Mouse (Mus musculus) liver, postnatal 0 days (tissue): ENCODE results near the gene 1700020L24Rik. TPM values are rescaled to one million over a fixed set of nuclear protein-coding genes. Genes with fewer than 3 reads are reported as not detected.

Experiments
- ATAC-seq: fragments of 200-750 bp; cut with Nextera tagmentation; 2 replicates; pipeline ENCODE4 v1.8.0; 2017; ENCODE audit warnings: mild to moderate bottlenecking, moderate library complexity
- DNase-seq: peaks from one replicate; pipeline ENCODE4 v3.0.0-alpha.2; 2016
- H3K27ac ChIP-seq: fragments of 300-500 bp; sonication (generic); 2 replicates; pipeline ENCODE4 v1.5.1; 2014; ENCODE audit warnings: antibody characterized with exemption, moderate library complexity, mild to moderate bottlenecking, low read depth
- H3K27me3 ChIP-seq: fragments of 300-500 bp; sonication (generic); 2 replicates; pipeline ENCODE4 v1.6.1; 2014; ENCODE audit warnings: low read length, control low read depth, mixed read lengths; ENCODE audit not compliant: insufficient read depth
- H3K36me3 ChIP-seq: fragments of 300-500 bp; sonication (generic); replicated peaks from 2 replicates; pipeline ENCODE4 v1.6.1; 2014; ENCODE audit warnings: mild to moderate bottlenecking, control low read depth, low read length, moderate library complexity, mixed read lengths; ENCODE audit not compliant: insufficient read depth
- H3K4me1 ChIP-seq: fragments of 300-500 bp; sonication (generic); 2 replicates; pipeline ENCODE4 v1.6.1; 2014; ENCODE audit warnings: antibody characterized with exemption, mild to moderate bottlenecking, control low read depth; ENCODE audit not compliant: insufficient read depth
- H3K4me2 ChIP-seq: fragments of 300-500 bp; sonication (generic); 2 replicates; pipeline ENCODE4 v1.6.1; 2014; ENCODE audit warnings: low read depth, mild to moderate bottlenecking, low read length, moderate library complexity, mixed read lengths
- H3K4me3 ChIP-seq: fragments of 300-500 bp; sonication (generic); 2 replicates; pipeline ENCODE4 v1.5.1; 2014; ENCODE audit warnings: low read depth, low read length
- H3K9ac ChIP-seq: fragments of 300-500 bp; sonication (generic); replicated peaks from 2 replicates; pipeline ENCODE4 v1.6.1; 2014; ENCODE audit warnings: mild to moderate bottlenecking, moderate library complexity
- H3K9me3 ChIP-seq: fragments of 300-500 bp; sonication (generic); 2 replicates; pipeline ENCODE4 v1.6.1; 2016; ENCODE audit warnings: mild to moderate bottlenecking, control low read depth, low read length, mixed read lengths
- CTCF ChIP-seq: sonication (generic); IDR thresholded peaks from 2 replicates; pipeline ENCODE4 v1.5.1; 2016; ENCODE audit warnings: antibody characterized with exemption, low read depth
- EP300 ChIP-seq: IDR thresholded peaks from 2 replicates; pipeline ENCODE4 v1.6.1; 2016; ENCODE audit warnings: antibody characterized with exemption, low read depth, mild to moderate bottlenecking
- WGBS: fragments of 180-500 bp; shearing (Covaris S2); extraction: QIAGEN DNeasy Blood & Tissue Kit; methylation state at CpG from one replicate; pipeline ENCODE4 v1.1.7; 2014; ENCODE audit not compliant: insufficient replicate concordance; 5-methylcytosine and 5-hydroxymethylcytosine counted together
- polyA plus RNA-seq: library from polyadenylated mRNA; unstranded; fragments of >200 nt; fragmentation: Nextera tagmentation; extraction: Ambion mirVana; gene quantifications from 2 replicates; pipeline ENCODE4 v1.2.1, GENCODE M21; 2015

1700020L24Rik gene
- polyA plus RNA-seq, 1 experiment from 2014 or later, result 2.6 TPM

GRCm38 (mm10) chr11:83449298-83449697 lies 11.8 kb downstream of the 1700020L24Rik start:
- 41% methylated on average over 4 of the region's 4 CpGs for WGBS
- DNase-seq, result no peak
- no peaks in the 10 kb centered on the region for H3K9me3 ChIP-seq
- no peak for TF ChIP-seq EP300
- no peak for TF ChIP-seq CTCF
- peaks cover 12% of the 10 kb centered on the region; the same call in 1 of the 2 replicates for H3K27me3 ChIP-seq
- no peak for ATAC-seq
- H3K36me3 ChIP-seq, result no peaks in the 10 kb centered on the region
- H3K4me3 ChIP-seq, result no peak overlapping the region
- no peak overlapping the region for H3K9ac ChIP-seq
- no peak overlapping the region for H3K27ac ChIP-seq
- H3K4me2 ChIP-seq, result no peak overlapping the region
- H3K4me1 ChIP-seq, result peaks cover 15% of the 10 kb centered on the region

- 49% methylated on average over 1 of the region's 1 CpGs for WGBS
- Histone ChIP-seq H3K27ac (no peak overlapping the region), H3K9me3 (no peaks in the 10 kb centered on the region), H3K4me2 (no peak overlapping the region), H3K27me3 (no peaks in the 10 kb centered on the region), H3K36me3 (no peaks in the 10 kb centered on the region), H3K4me1 (peaks cover 20% of the 10 kb centered on the region), H3K9ac (no peak overlapping the region), H3K4me3 (no peak overlapping the region)
- ATAC-seq (no peak), DNase-seq (no peak)
- TF ChIP-seq CTCF, result no peak
- TF ChIP-seq EP300, result no peak
Measured at GRCm38 (mm10) chr11:83450550-83450949, 13.1 kb downstream of the 1700020L24Rik start.

GRCm38 (mm10) chr11:83451281-83451680 lies 13.8 kb downstream of the 1700020L24Rik start:
- H3K27me3 ChIP-seq, result no peaks in the 10 kb centered on the region
- peaks cover 22% of the 10 kb centered on the region for H3K4me1 ChIP-seq
- H3K9me3 ChIP-seq, result no peaks in the 10 kb centered on the region
- H3K9ac ChIP-seq, result no peak overlapping the region
- ATAC-seq (no peak), DNase-seq (no peak)
- no peak overlapping the region for H3K4me3 ChIP-seq
- no peaks in the 10 kb centered on the region for H3K36me3 ChIP-seq
- no peak overlapping the region for H3K4me2 ChIP-seq
- WGBS, result 87% methylated on average over 10 of the region's 10 CpGs
- H3K27ac ChIP-seq, result no peak overlapping the region
- TF ChIP-seq EP300 (no peak), CTCF (no peak)

- DNase-seq (no peak), ATAC-seq (no peak)
- H3K36me3 ChIP-seq, result no peaks in the 10 kb centered on the region
- H3K4me2 ChIP-seq, result no peak overlapping the region
- H3K9me3 ChIP-seq, result no peaks in the 10 kb centered on the region
- H3K9ac ChIP-seq, result no peak overlapping the region; the same call in 1 of the 2 replicates
- H3K4me3 ChIP-seq, result no peak overlapping the region
- 3% methylated on average over 4 of the region's 4 CpGs for WGBS
- H3K4me1 ChIP-seq, result peaks cover 16% of the 10 kb centered on the region; the same call in 1 of the 2 replicates
- TF ChIP-seq EP300, result 0 out of 2 replicates have a peak, but pooled peaks have one; percentile 11
- TF ChIP-seq CTCF, result no peak
- H3K27me3 ChIP-seq, result 0 out of 2 replicates have a peak, but pooled peaks cover 4% of the 10 kb centered on the region
- H3K27ac ChIP-seq, result no peak overlapping the region
Measured at GRCm38 (mm10) chr11:83454548-83454947, 17.1 kb downstream of the 1700020L24Rik start.

- DNase-seq, result no peak
- Histone ChIP-seq H3K4me2 (no peak overlapping the region), H3K36me3 (no peaks in the 10 kb centered on the region), H3K27ac (no peak overlapping the region), H3K4me1 (peaks cover 16% of the 10 kb centered on the region; the same call in 1 of the 2 replicates), H3K27me3 (0 out of 2 replicates have a peak, but pooled peaks cover 4% of the 10 kb centered on the region), H3K4me3 (no peak overlapping the region), H3K9me3 (no peaks in the 10 kb centered on the region), H3K9ac (no peak overlapping the region)
- TF ChIP-seq CTCF (no peak), EP300 (no peak)
- no peak for ATAC-seq
- WGBS, result 68% methylated on average over 3 of the region's 3 CpGs
Measured at GRCm38 (mm10) chr11:83455608-83456007, 18.1 kb downstream of the 1700020L24Rik start.

- WGBS, result 56% methylated on average over 7 of the region's 7 CpGs
- Histone ChIP-seq H3K36me3 (no peaks in the 10 kb centered on the region), H3K4me1 (peaks cover 18% of the 10 kb centered on the region), H3K9me3 (no peaks in the 10 kb centered on the region), H3K9ac (no peak overlapping the region), H3K27ac (no peak overlapping the region), H3K27me3 (peaks cover 12% of the 10 kb centered on the region; the same call in 1 of the 2 replicates), H3K4me2 (no peak overlapping the region), H3K4me3 (no peak overlapping the region)
- TF ChIP-seq EP300, result no peak
- no peak for TF ChIP-seq CTCF
- no peak for ATAC-seq
- no peak for DNase-seq
Measured at GRCm38 (mm10) chr11:83457257-83457656, 19.8 kb downstream of the 1700020L24Rik start.
